Mouse (Mus musculus) lung, postnatal 0 days (tissue): ENCODE results near the gene Ankrd9.

Experiments
- CTCF ChIP-seq: IDR thresholded peaks from 2 replicates; pipeline ENCODE4 v1.5.1; 2016; ENCODE audit warnings: antibody characterized with exemption, mild to moderate bottlenecking
- EP300 ChIP-seq: IDR thresholded peaks from 2 replicates; pipeline ENCODE4 v1.6.1; 2016; ENCODE audit warnings: antibody characterized with exemption, mild to moderate bottlenecking, control low read depth

DNA sequence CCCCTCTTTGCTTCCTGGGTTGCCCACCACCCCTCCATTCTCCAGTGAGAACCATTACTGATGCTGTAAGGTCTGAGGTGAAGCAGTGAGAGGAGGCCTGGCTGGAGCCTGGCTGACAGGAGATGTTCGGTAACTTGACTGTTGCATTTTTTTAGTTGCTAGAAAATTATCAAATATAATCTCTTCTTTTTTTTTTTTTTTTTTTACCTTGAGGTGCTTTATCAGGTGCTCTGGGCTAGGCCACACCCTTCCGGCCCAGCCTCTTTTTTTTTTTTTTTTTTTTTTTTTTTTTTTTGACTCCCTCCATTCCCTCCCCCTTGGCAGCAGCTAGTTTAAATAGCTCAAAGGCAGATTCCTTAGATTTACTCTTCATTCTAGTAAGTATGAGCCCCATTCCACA is 24.9 kb downstream of the Ankrd9 start:
- TF ChIP-seq CTCF: no peak
- no peak for TF ChIP-seq EP300
